ENCODE assay signal across 29 mouse cellular contexts in the genomic region with DNA sequence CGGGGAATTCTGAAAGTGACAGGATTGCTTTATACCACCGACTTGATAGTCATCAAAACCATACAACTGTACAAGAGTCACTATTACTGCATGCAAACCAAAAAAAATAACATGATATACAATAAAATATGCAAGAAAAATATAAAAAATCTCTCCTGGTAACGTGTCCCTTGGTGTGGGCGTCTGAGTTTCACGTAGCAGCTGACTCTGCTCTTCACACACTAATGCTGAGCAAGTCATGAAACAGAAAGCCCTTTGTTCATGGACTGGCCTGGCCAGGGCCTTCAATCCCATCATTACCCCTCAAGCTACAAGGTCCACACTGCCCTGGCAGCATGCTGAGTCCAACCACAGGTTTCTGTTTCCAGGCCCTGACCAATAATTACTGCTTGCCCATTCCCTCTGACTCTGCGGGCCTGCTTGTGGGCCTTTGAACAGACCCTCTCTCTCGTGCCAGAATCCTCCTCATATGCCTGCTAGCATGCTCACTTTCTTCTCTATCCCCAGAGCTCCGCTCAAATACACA. TPM values are rescaled to one million over a fixed set of nuclear protein-coding genes. Genes with fewer than 3 reads are reported as not detected.
A peak's percentile ranks its signal among the peaks of the same experiment; 100 is the strongest.
DNase-seq lines count a peak whose midpoint lies in the region; ATAC-seq lines count a peak whose summit lies in the region.
"Had no signal": no experiment of that assay in that cellular context is flagged by ENCODE, and none has a peak within 500 bp of the region (broad histone marks: within the 10 kb centered on the region; RNA-seq: fewer than 3 reads in every experiment).

No protein-coding gene starts in this region.

- H3K4me2 ChIP-seq in hindbrain, embryonic 16.5 days (ENCODE audit: low read length) = no peak overlapping the region
- H3K4me2 ChIP-seq in neural tube, embryonic 13.5 days = no peak overlapping the region
- no peak overlapping the region for H3K4me2 ChIP-seq in embryonic facial prominence, embryonic 15.5 days (replicated peaks)
- H3K4me2 ChIP-seq: embryonic facial prominence, embryonic 12.5 days; forebrain, embryonic 15.5 days; heart, embryonic 13.5 days; kidney, embryonic 15.5 days; lung, embryonic 14.5 days; midbrain, embryonic 11.5 days had no signal

- no peaks in the 10 kb centered on the region for H3K9me3 ChIP-seq in hindbrain, embryonic 16.5 days (ENCODE audit: control insufficient read depth, low read length)
- no peaks in the 10 kb centered on the region for H3K9me3 ChIP-seq in hindbrain, embryonic 10.5 days
- no peaks in the 10 kb centered on the region for H3K9me3 ChIP-seq in neural tube, embryonic 13.5 days
- no peaks in the 10 kb centered on the region for H3K9me3 ChIP-seq in embryonic facial prominence, embryonic 15.5 days (replicated peaks)
- H3K9me3 ChIP-seq: embryonic facial prominence, embryonic 12.5 days; forebrain, embryonic 15.5 days; heart, embryonic 13.5 days; kidney, embryonic 15.5 days had no signal

- no peak overlapping the region for H3K4me3 ChIP-seq in hindbrain, embryonic 16.5 days (ENCODE audit: low read length)
- H3K4me3 ChIP-seq in hindbrain, embryonic 10.5 days = no peak overlapping the region
- H3K4me3 ChIP-seq in neural tube, embryonic 13.5 days = no peak overlapping the region
- no peak overlapping the region for H3K4me3 ChIP-seq in embryonic facial prominence, embryonic 15.5 days (replicated peaks)
- H3K4me3 ChIP-seq: embryonic facial prominence, embryonic 12.5 days; forebrain, embryonic 15.5 days; gastrocnemius, adult 2 months; heart, embryonic 13.5 days; kidney, embryonic 15.5 days; layer of hippocampus, adult 2 months had no signal

- H3K9ac ChIP-seq in hindbrain, embryonic 16.5 days (ENCODE audit: low read depth, low read length) = no peak overlapping the region
- H3K9ac ChIP-seq in neural tube, embryonic 13.5 days = no peak overlapping the region
- H3K9ac ChIP-seq in embryonic facial prominence, embryonic 15.5 days = no peak overlapping the region
- H3K9ac ChIP-seq: embryonic facial prominence, embryonic 12.5 days; forebrain, embryonic 15.5 days; heart, embryonic 13.5 days; kidney, embryonic 15.5 days; liver, embryonic 14.5 days; lung, embryonic 14.5 days had no signal

- WGBS in hindbrain, embryonic 16.5 days = 78% methylated on average over 8 of the region's 8 CpGs
- WGBS in hindbrain, embryonic 10.5 days = 84% methylated on average over 8 of the region's 8 CpGs
- 85% methylated on average over 8 of the region's 8 CpGs for WGBS in neural tube, embryonic 13.5 days
- WGBS in embryonic facial prominence, embryonic 15.5 days = 59% methylated on average over 8 of the region's 8 CpGs

- DNase-seq in hindbrain, embryonic 10.5 days (ENCODE audit: low spot score) = no peak
- no peak for DNase-seq in neural tube, embryonic 10.5 days (ENCODE audit: extremely low spot score, low spot score)
- DNase-seq in adrenal gland, postnatal 10 days = no peak
- DNase-seq: adrenal gland, adult 2 months; cerebellum, adult 8-10 months; cerebellum, postnatal 25 days; gastrocnemius, adult 2 months; gastrocnemius, postnatal 36 days; heart, postnatal 10 days; kidney, adult 11 months; kidney, postnatal 36 days; layer of hippocampus, postnatal 36 days; left cerebral cortex, postnatal 4 days; liver; lung, embryonic 14.5 days had no signal

- peaks cover 10% of the 10 kb centered on the region for H3K36me3 ChIP-seq in hindbrain, embryonic 16.5 days (ENCODE audit: control insufficient read depth, insufficient read depth, low read length)
- peaks cover 79% of the 10 kb centered on the region for H3K36me3 ChIP-seq in hindbrain, embryonic 10.5 days
- H3K36me3 ChIP-seq in neural tube, embryonic 13.5 days = peaks cover 35% of the 10 kb centered on the region
- peaks cover 23% of the 10 kb centered on the region for H3K36me3 ChIP-seq in embryonic facial prominence, embryonic 15.5 days

- no peak overlapping the region for H3K27ac ChIP-seq in hindbrain, embryonic 16.5 days (ENCODE audit: low read depth, low read length)
- H3K27ac ChIP-seq in hindbrain, embryonic 10.5 days = no peak overlapping the region
- H3K27ac ChIP-seq in neural tube, embryonic 13.5 days (replicated peaks) = 0 out of 2 replicates have a peak overlapping the region, but pooled peaks have one; percentile 14
- no peak overlapping the region for H3K27ac ChIP-seq in embryonic facial prominence, embryonic 15.5 days (replicated peaks)
- H3K27ac ChIP-seq: embryonic facial prominence, embryonic 12.5 days; forebrain, embryonic 15.5 days; gastrocnemius, adult 2 months; heart, embryonic 13.5 days; kidney, embryonic 15.5 days; layer of hippocampus, adult 2 months; liver, embryonic 14.5 days had no signal

- ATAC-seq in hindbrain, embryonic 16.5 days = peak; percentile 24; the same call in 1 of the 2 replicates
- no peak for ATAC-seq in neural tube, embryonic 13.5 days (ENCODE audit: low read depth)
- peak; percentile 51 for ATAC-seq in embryonic facial prominence, embryonic 15.5 days (ENCODE audit: insufficient number of reproducible peaks, low FRiP score, low TSS enrichment, low read depth)
- no peak for ATAC-seq in erythroblast, adult 5-6 weeks (replicated peaks; ENCODE audit: low FRiP score, poor library complexity, severe bottlenecking)
- ATAC-seq: activated CD4-positive, CD25-positive, alpha-beta regulatory T cell, adult 4 months; CD4-positive, CD25-positive, alpha-beta regulatory T cell, adult 4 months; forebrain, embryonic 15.5 days; midbrain, embryonic 16.5 days had no signal

- H3K27me3 ChIP-seq in hindbrain, embryonic 16.5 days (replicated peaks; ENCODE audit: control insufficient read depth, insufficient read depth, low read length) = no peaks in the 10 kb centered on the region
- no peaks in the 10 kb centered on the region for H3K27me3 ChIP-seq in hindbrain, embryonic 10.5 days (ENCODE audit: insufficient read depth, poor library complexity, severe bottlenecking)
- no peaks in the 10 kb centered on the region for H3K27me3 ChIP-seq in neural tube, embryonic 13.5 days
- no peaks in the 10 kb centered on the region for H3K27me3 ChIP-seq in embryonic facial prominence, embryonic 15.5 days
- H3K27me3 ChIP-seq: embryonic facial prominence, embryonic 12.5 days; forebrain, embryonic 15.5 days; heart, embryonic 13.5 days; kidney, embryonic 15.5 days had no signal

- peaks cover 3% of the 10 kb centered on the region; the same call in 1 of the 2 replicates for H3K4me1 ChIP-seq in hindbrain, embryonic 16.5 days (ENCODE audit: control insufficient read depth, insufficient read depth, low read depth, low read length)
- peaks cover 7% of the 10 kb centered on the region for H3K4me1 ChIP-seq in hindbrain, embryonic 10.5 days (replicated peaks)
- H3K4me1 ChIP-seq in neural tube, embryonic 13.5 days (replicated peaks) = peaks cover 20% of the 10 kb centered on the region
- H3K4me1 ChIP-seq in embryonic facial prominence, embryonic 15.5 days = peaks cover 4% of the 10 kb centered on the region; the same call in 1 of the 2 replicates
- H3K4me1 ChIP-seq: embryonic facial prominence, embryonic 12.5 days; forebrain, embryonic 15.5 days; kidney, embryonic 15.5 days had no signal

RNA-seq across cellular contexts. Expression of gene Ankrd50, which starts 17.7 kb away (rescaled TPM):
- polyA plus RNA-seq in hindbrain, embryonic 16.5 days (2015; fragmentation: Nextera tagmentation; extraction: Ambion mirVana) = 13.5 and 18.4 TPM in 2 replicates
- polyA plus RNA-seq in hindbrain, embryonic 10.5 days (2016; fragmentation: Nextera tagmentation; extraction: Ambion mirVana) = 26.4 and 29.2 TPM in 2 replicates
- 22.3 and 26.3 TPM in 2 replicates for polyA plus RNA-seq in neural tube, embryonic 13.5 days (2015; fragmentation: Nextera tagmentation; extraction: Ambion mirVana)
- 24.3 and 24.4 TPM in 2 replicates for polyA plus RNA-seq in embryonic facial prominence, embryonic 15.5 days (2015; fragmentation: Nextera tagmentation; extraction: Ambion mirVana)
- 10 to 100 TPM; 41.4 to 47.5 TPM for total RNA-seq in adrenal gland, postnatal 10 days (2021)
- 0.84 and 1.7 TPM in 2 replicates for total RNA-seq in erythroblast, adult 5-6 weeks (2015; ENCODE audit: low replicate concordance)
- total RNA-seq in erythroblast, adult 5-6 weeks (2017; ENCODE audit: low replicate concordance) = 0.51 and 1.5 TPM in 2 replicates

Comparison
In these comparisons a context has a peak if more than half of its experiments do, and no peak if none do; other contexts are left out.
1. ATAC-seq: peak in hindbrain, embryonic 16.5 days (single experiment) and embryonic facial prominence, embryonic 15.5 days (single experiment); none in neural tube, embryonic 13.5 days (single experiment) and erythroblast, adult 5-6 weeks (single experiment).